Mouse (Mus musculus): Measurements from ENCODE around the gene Grik5.
A peak's percentile ranks its signal among the peaks of the same experiment; 100 is the strongest.

The Grik5 gene

DNA sequence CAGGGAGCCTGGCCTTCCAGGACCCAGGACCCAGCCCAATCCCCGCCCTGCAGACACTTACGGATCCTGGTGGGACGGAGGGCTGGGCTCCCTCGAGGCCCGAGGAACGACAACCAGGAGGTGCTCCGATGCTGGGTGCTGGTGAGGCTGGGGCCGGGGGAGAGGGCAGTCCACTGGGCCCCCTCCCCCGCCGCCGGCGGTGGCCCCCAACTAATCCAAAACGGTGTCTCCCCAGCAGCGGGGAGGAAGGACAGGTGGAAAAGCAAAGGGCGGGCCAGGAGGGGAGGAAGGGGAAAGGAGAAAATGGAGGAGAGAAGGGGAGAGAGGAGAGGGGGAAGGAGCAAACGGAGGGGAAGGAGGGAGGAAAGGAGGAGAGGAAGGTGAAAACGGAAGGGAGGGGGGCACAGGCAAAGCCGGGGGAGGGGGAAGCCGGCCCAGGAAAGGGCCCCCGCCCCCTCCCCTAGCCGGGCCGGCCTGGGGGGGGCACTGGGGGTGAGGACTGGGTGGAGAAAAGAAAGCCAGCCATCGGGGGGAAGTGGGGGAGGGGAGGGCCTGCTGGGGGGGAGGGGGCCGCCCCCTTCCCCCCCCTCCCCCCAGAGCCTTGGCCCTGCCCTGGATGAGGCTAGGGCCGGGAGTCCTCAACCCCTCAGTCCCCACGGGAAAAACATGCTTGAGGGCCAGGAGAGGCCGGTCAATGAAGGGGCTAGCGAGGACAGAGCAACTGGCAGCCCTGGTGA lies at the start of gene Grik5, which contains the start of gene Zfp574:
TSS of gene Grik5 (minus strand) at position 368 of the 737 bp plus-strand sequence.
TSS of gene Zfp574 (plus strand) at position 589 of the 737 bp plus-strand sequence.
- DNase-seq, result no peak

DNA sequence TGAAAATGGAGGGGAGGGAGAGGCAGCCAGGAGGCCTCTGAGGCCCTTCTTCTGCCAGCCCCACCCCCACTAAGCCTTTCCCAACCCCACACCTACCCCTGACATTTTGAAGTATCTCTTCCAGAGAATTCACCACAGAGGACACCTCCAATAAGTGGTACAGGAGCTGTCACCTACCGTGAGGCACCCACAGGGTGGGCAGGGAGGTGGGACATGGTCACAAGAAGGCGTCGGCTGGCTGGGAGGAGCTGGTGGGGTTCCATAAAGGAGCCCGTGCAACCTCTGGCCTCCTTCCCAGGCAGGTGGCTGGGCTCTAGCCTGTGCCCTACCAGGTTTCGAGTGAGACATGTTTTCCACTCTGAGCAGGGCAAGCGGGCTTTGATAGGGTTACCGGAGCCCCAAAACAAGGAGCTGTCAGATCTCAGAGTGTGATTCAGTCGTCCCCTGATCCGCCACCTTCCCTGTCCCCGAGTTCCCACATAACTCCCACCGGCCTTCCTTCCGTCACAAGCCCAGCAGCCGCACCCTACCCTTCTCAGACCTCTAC lies 49.2 kb upstream of the Grik5 start:
- DNase-seq, result no peak

DNA sequence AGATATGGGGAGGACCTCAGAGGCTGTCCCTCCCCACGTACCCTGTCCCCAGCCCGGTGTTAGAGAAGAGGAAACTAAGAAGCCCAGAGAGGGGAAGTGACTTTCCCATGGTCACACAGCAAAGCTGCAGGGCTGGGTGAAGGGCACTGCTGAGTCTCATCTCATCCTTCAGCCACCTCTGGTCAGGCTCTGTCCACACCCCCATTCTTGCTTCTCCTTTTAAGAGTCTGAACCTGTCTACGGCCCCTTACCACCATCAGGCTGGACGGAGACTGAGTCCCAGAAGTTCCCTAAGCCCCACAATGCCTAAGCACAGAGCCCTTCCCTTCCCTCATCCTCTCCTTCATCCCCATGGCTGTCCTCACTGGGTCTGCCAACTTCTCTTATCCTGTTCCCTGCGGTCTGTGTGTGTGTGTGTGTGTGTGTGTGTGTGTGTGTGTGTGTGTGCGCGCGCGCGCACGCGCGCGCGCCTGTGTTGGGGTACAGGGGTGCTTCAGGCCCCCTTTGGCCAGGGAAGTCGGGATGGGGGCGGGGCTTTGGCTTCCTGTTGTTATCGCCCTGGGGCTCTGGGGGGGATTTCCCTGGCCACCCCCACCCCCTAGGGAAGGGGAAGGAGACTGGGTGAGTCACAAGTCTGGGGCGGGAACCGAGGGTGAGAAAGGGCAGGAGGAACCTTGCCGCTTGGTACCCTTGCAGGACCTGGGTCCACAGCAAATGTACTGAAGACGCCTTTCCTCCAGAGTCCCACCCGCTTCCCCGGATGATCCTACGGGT lies 48.1 kb upstream of the Grik5 start:
- DNase-seq, result no peak

- no peak for DNase-seq
Measured at GRCm38 (mm10) chr7:25112956-25113603, 40.9 kb upstream of the Grik5 start.

DNA sequence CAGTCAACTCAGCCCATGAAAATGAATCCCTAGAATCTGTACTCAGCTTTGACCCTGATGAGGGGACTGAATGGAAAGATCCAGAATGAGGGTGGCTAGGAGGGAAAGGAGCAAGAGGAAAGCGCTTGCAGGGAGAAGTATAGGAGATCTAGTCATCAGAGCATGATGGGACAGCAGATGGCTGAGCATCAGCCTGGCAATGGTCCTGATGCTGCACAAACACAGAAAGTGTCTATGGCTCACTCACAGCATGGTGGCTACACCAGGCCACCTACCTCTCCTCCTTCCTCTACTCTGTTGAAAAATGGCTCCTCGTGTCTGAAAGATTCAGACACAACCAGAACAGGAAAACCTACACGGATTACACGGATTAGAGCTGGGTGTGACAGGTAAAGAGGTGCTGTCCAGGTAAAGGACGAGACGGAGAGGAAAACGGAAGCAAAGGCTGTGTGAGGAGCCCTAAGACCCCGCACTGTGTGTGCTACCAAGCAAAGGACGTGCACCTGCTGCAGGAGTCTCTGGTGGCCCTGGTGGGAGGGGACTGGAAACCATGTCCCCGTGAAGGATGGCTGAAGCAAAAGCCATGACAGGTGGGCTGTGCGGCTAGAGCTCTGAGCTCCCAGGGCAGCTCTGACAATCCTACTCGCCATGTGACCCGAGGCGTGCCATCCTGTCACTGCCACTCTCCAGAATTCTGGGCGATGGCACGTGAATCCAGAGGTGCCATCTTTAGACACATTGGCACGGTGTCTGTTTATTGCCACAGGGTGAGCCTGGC lies 40.2 kb upstream of the Grik5 start:
- DNase-seq, result no peak

GRCm38 (mm10) chr7:25110336-25110735 lies 38.2 kb upstream of the Grik5 start:
- no peak for DNase-seq

GRCm38 (mm10) chr7:25109355-25109754 lies 37.2 kb upstream of the Grik5 start:
- no peak for DNase-seq

GRCm38 (mm10) chr7:25106790-25107502 lies 34.8 kb upstream of the Grik5 start:
- no peak for DNase-seq

DNA sequence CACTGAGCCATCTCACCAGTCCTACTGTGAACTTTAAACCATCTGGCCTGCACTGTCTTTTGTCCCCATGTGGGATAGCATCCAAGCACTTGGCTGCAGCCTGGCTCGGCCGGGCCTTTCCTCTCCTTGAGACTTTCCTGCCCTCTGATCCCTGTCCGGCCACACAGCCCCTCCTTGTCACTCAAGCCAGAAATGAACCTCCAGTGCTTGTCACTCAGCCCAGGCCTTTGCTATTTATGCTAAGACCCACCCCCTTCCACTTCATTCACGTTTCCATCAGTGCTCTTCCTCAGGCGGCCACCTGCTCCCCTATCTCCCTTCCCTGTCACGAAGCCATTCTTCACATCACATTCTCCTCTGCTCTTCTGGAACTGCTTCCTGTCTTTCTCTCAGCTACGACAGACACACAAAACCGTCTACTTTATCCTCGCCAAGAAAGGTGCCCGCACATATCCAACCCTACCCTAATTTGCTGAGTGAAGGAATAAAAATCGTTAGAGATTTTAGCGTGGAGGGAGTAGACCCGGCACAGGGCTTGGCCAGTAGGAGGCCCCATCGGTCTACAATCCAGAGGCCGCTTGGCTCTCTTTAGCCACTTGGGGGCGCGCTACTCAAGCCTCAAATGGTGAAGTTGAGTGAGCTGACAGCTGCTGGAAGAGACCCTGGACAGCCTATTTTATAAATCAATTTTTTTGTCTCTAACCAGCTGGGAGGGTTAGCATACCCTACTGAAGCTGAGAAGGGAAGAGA lies 33.4 kb upstream of the Grik5 start:
- DNase-seq, result peak; percentile 70

DNA sequence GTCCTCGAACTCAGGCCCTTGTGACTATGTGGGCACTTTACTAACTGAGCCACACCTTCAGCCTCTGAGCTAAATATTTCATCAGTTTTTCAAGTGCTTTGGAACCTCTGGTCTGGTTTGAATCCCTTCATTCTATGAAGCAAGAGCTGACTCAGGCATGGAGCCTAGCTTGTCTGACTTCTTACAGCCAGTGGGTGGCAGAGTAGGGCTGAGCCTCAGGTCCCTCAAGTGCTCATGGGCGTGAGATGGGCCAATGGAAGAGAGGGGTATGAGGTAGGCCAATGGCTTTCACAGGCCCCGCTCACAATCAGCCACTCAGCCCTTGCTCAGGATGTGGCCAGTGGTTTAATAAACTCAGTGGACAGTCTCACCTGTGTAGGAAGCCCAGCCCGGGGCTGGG lies 27.4 kb upstream of the Grik5 start:
- no peak for DNase-seq

GRCm38 (mm10) chr7:25098169-25098568 lies 26.0 kb upstream of the Grik5 start:
- DNase-seq, result no peak

DNA sequence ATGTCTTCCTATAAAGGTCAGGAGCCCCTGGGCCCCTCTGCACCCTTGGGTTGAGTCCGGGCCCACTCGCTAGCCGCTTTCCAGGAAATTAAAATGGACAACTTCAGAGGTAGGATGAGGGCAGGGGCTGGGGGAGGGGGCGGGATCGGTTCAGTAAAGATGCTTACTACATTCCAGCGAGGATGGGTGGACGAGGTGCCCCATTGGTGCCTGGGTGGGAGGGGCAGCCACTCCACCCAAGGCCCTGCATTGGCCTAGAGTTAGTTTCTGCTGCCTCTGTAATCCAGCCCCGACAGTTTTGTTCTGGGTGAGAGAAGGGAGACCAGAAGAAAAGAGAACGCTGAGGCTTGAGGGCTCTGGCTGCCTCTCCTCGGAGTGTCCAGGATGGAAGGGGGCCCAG lies 17.7 kb upstream of the Grik5 start:
- no peak for DNase-seq

DNA sequence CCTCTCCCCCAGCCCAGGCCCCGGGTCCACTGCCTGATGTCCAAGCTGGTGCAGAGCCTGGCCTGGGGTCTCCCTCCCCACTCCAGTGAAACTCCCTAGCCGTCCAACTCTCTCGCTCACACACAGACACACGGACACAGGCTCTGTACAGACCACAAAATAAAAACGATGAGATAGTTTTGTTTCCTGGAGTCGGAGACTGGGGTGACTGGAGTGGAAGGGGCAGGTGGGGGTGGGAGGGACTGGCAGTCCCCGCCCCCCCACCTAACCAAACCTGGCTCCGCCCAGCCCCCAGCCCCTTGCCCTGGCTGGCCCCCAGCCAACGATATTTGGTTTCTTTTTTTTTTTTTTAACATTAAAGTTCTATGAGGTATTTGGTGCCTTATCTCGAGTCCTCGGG lies 16.8 kb upstream of the Grik5 start:
- no peak for DNase-seq

- DNase-seq, result no peak
Measured at GRCm38 (mm10) chr7:25088531-25088930, 16.4 kb upstream of the Grik5 start.

DNA sequence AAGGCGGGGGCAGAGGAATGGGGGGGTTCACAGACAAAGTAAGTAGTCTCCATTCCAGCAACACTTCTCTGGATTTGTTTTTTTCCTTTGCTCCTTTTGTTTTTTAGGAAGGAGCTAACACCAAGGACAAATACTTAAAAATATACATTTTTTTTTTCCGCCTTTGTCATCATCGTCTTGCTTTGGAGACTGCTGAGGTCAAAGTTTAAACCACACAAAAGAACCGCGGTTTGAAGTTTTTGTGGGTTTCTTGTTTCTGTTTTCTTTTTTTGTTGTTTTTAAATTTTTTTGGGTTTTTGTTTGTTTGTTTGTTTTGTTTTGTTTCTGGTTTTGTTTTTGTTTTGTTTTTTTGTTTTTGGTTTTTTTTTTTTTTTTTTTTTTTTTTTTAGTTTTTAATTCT lies 15.8 kb upstream of the Grik5 start:
- DNase-seq, result no peak

- no peak for DNase-seq
Measured at GRCm38 (mm10) chr7:25087256-25087912, 15.2 kb upstream of the Grik5 start.

- DNase-seq, result no peak
Measured at GRCm38 (mm10) chr7:25086656-25087055, 14.5 kb upstream of the Grik5 start.

DNA sequence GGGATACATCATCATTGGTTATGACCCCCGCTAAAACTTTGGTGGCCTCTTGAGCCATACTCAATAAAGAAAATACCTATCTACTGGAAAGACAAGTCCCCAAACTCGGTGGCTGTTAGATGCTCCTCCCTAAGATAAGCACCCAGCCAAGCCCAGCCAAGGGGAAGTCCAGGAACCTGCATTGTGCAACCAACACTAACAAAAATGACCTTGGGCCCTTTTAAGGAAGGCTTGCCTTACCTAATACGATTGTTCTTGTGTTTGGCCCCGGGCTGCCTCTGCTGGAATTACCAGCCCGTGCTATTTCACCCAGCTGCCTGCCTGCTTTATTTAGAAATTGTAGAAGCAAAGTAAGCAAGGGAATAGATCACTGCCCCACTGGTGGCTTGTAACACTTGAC lies 12.5 kb upstream of the Grik5 start:
- no peak for DNase-seq

DNA sequence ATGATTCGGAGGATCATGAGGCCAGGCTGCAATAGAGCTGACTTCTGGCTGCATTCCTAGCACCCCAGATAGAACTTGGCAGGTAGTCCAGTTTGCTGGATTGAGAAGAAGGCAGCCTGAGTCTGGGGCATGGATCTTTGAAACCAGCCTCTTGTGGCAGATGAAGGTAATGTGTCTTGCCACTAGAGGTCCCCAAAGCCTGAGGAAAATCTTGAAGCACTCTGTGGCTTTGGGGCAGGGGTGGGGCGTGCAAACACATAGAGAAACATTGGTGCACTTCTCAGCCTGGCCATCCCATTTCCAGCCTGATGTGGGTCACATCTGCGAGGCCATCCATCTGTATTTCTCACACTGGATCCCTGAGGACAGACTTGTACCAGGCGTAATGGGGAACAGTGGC lies 10.4 kb upstream of the Grik5 start:
- DNase-seq, result no peak

DNA sequence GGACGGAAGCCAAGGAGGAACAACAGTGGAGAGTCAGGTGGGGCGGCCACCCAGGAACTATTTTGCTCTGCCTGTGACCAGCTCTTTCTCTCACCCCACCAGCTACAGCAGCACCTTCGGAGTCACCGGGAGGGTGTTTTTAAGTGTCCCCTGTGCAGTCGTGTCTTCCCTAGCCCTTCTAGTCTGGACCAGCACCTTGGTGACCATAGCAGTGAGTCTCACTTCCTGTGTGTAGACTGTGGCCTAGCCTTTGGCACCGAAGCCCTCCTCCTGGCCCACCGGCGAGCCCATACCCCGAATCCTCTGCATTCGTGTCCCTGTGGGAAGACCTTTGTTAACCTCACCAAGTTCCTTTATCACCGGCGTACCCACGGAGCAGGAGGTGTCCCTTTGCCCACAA lies 8.3 kb upstream of the Grik5 start:
- DNase-seq, result no peak
